12 mouse cellular contexts compared by ENCODE assay signal in the genomic region with DNA sequence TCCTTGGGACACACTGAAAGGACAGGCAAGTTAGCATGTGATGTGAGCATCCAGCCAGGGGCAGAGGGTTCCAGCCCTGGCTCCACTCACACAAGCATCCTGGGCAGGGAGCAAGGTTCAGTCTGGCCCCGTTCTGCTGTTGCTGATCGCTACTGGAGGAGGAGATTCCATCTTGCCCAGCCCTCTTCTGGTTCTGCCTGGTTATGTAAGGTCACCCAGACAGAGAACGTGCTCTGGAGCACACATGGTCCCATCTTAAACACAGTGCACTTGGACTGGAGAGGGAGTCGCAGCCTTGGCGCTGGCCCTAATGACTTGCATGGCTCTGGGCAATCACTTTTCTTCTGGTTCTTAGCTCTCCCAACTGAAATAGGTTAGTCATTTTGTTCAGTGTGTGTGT.
DNase-seq lines count a peak whose midpoint lies in the region; ATAC-seq and TF ChIP-seq lines count a peak whose summit lies in the region.
"Had no signal": no experiment of that assay in that cellular context is flagged by ENCODE, and none has a peak within 500 bp of the region (broad histone marks: within the 10 kb centered on the region; RNA-seq: fewer than 3 reads in every experiment).

No protein-coding gene starts in this region.

- no peak for TF ChIP-seq CTCF in lung, adult 2 months (IDR thresholded peaks at IDR 0.05; ENCODE audit: insufficient read depth, low read length)

- H3K9me3 ChIP-seq in heart, embryonic 10.5 days, result no peaks in the 10 kb centered on the region
- H3K9me3 ChIP-seq: forebrain, embryonic 15.5 days; neural tube, embryonic 12.5 days had no signal

- 0 out of 2 replicates have a peak, but pooled peaks cover 6% of the 10 kb centered on the region for H3K4me1 ChIP-seq in heart, embryonic 10.5 days
- no peaks in the 10 kb centered on the region for H3K4me1 ChIP-seq in lung, adult 2 months (ENCODE audit: control insufficient read depth, insufficient read depth, low read length)
- H3K4me1 ChIP-seq: forebrain, embryonic 15.5 days had no signal

- no peaks in the 10 kb centered on the region for H3K27me3 ChIP-seq in heart, embryonic 10.5 days (ENCODE audit: insufficient read depth, poor library complexity, severe bottlenecking)
- H3K27me3 ChIP-seq: forebrain, embryonic 15.5 days; neural tube, embryonic 12.5 days had no signal

- no peak overlapping the region for H3K27ac ChIP-seq in heart, embryonic 10.5 days
- H3K27ac ChIP-seq: forebrain, embryonic 15.5 days; liver, embryonic 14.5 days; neural tube, embryonic 12.5 days had no signal

- no peak for TF ChIP-seq POLR2A in lung, adult 2 months (IDR thresholded peaks at IDR 0.05; ENCODE audit: borderline replicate concordance, extremely low read depth, low read depth, low read length)

- no peak for ATAC-seq in CD4-positive, CD25-positive, alpha-beta regulatory T cell, adult 4 months
- ATAC-seq: forebrain, embryonic 15.5 days had no signal

- 95% methylated on average over 5 of the region's 5 CpGs for WGBS in heart, embryonic 10.5 days
- 78% methylated on average over 5 of the region's 5 CpGs for WGBS in lung, adult 2 months

- H3K4me3 ChIP-seq in heart, embryonic 10.5 days, result no peak overlapping the region
- H3K4me3 ChIP-seq in lung, adult 2 months (replicated peaks; ENCODE audit: extremely low read depth, low read depth, low read length), result no peak overlapping the region
- H3K4me3 ChIP-seq: forebrain, embryonic 15.5 days; neural tube, embryonic 12.5 days had no signal

- peak; percentile 29 for DNase-seq in adrenal gland, postnatal 10 days
- no peak for DNase-seq in adrenal gland, postnatal 14 days
- peak; percentile 17 for DNase-seq in heart, adult 8-10 months (ENCODE audit: low spot score)
- DNase-seq in heart, embryonic 10.5 days (ENCODE audit: low spot score), result no peak
- peak; percentile 11 for DNase-seq in lung, postnatal 14 days
- no peak for DNase-seq in lung, adult 2 months
- peak; percentile 13 for DNase-seq in kidney, postnatal 10 days
- DNase-seq: right cerebral cortex, postnatal 14 days had no signal

- no peaks in the 10 kb centered on the region for H3K36me3 ChIP-seq in heart, embryonic 10.5 days
- H3K36me3 ChIP-seq: forebrain, embryonic 15.5 days; neural tube, embryonic 12.5 days had no signal

Comparison
In these comparisons a context has a peak if more than half of its experiments do, and no peak if none do; other contexts are left out.
1. DNase-seq: peak in adrenal gland, postnatal 10 days (single experiment), heart, adult 8-10 months (single experiment), lung, postnatal 14 days (single experiment) and kidney, postnatal 10 days (single experiment); none in adrenal gland, postnatal 14 days (single experiment), heart, embryonic 10.5 days (single experiment) and lung, adult 2 months (single experiment).